Mouse (Mus musculus): ENCODE measurements at regions not wholly inside any gene's neighbourhood (a gene's known extent, or its start where the extent isn't known, plus 50 kb on each side); places are given as distances from the start of the nearest gene placed in this dataset.

DNA sequence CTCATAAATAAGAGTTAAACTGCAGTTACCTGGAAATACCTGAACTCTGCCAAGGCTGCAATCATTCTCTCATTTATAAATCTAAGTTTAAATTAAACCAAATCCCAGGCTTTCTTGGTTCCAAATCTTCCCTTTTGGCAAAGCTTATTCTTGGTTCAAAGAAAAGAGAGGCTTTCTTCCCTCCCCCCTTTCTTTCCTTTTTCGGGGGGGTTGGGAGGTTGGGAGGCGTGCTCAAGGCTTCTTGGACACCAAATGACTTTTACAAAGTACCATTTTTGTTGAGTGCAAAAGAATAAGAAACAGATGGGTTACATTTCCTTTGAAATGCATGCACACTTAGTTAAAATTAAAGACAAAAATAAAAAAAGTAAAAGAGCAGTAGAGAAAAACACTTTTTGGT, 105.4 kb upstream of the Mroh9 start:
- no peak for TF ChIP-seq CTCF (IDR thresholded peaks at IDR 0.05)
- in situ Hi-C loops (cut with MboI; ENCODE audit: low pct_unique_long_range_greater_than_20kb) = no loop called here
- POLR2A ChIA-PET = interaction anchor here (0.7 kb wide), 1 partner anchor 10 kb away, joined by 5 read pairs; no protein-coding TSS in a partner anchor
- CTCF ChIA-PET = no interaction called here
- no peak for ATAC-seq
- no peaks in the 10 kb centered on the region for H3K27me3 ChIP-seq
- DNase-seq (ENCODE audit: low read depth, low spot score) = no peak

DNA sequence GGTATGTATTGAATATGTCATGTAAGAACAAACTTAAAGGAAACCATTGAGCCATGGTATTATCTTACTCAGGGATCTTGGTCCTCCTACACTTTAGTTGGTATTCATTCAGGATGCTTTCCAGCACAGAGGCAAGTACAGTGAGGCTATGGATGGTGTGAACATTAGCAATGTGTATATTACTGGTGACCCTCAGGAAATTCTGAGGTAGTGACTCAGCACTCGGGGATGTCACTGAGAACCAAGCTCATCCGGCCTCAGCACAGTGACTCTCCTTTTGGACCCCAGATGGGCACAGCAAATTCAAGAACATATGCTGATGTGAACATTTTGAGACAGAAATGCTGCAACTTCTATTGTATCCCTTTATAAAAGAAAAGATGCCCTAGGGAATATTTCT, 96.4 kb upstream of the Mroh9 start:
- in situ Hi-C loops (cut with MboI; ENCODE audit: low pct_unique_long_range_greater_than_20kb) = no loop called here
- no peak for TF ChIP-seq CTCF (IDR thresholded peaks at IDR 0.05)
- CTCF ChIA-PET = no interaction called here
- DNase-seq (ENCODE audit: low read depth, low spot score) (no peak), ATAC-seq (no peak)
- H3K27me3 ChIP-seq = no peaks in the 10 kb centered on the region
- POLR2A ChIA-PET = no interaction called here

DNA sequence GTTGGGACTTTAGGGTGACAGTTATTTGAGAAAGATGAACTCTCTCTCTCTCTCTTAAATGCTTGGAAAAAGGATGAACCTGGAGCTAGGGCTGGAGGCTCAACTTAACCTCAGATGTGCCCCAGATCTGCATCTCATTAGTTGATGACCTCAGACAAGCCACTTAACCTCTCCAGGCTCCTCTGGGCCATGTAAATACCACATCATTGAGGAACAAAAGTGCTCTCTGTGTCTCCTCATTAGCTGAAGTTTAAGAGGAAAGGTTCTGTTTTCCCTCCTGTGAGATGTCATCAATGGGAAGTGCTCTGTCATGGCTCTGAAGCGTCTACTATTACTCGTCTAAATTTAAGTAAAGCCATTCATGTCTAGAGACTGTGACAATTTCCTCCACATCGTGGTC, 91.5 kb upstream of the Mroh9 start:
- in situ Hi-C loops (cut with MboI; ENCODE audit: low pct_unique_long_range_greater_than_20kb) = no loop called here
- no peak for DNase-seq (ENCODE audit: low read depth, low spot score)
- H3K27me3 ChIP-seq = no peaks in the 10 kb centered on the region
- ChIA-PET CTCF (no interaction called here), POLR2A (no interaction called here)
- TF ChIP-seq CTCF (IDR thresholded peaks at IDR 0.05) = no peak
- no peak for ATAC-seq

- DNase-seq (ENCODE audit: low read depth, low spot score) (no peak), ATAC-seq (no peak)
- in situ Hi-C loops (cut with MboI; ENCODE audit: low pct_unique_long_range_greater_than_20kb) = no loop called here
- ChIA-PET POLR2A (no interaction called here), CTCF (no interaction called here)
- TF ChIP-seq CTCF (IDR thresholded peaks at IDR 0.05) = no peak
- H3K27me3 ChIP-seq = no peaks in the 10 kb centered on the region
These were observed 81.6 kb upstream of the Mroh9 start for GRCm38 (mm10) chr1:163167051-163167450.

DNA sequence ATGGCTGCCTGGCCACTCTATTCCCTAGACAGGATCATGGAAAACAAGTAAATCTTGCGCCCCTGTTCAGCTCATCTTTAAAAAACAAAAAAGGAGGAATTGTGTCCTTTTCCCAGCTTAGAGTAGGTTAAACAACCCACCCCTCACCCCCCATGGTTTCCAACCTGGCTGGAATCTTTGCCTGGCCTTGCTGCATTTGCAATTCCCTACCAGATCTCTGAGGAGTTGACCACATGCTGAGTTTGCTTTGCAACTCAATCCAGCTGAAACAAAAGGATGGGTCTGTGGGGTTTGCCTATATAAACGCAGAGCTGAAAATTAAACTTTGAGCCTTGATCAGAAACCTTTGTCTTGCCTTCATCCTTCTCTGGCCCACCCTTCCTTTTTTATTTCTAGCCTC, 78.2 kb upstream of the Mroh9 start:
- H3K27me3 ChIP-seq = no peaks in the 10 kb centered on the region
- in situ Hi-C loops (cut with MboI; ENCODE audit: low pct_unique_long_range_greater_than_20kb) = no loop called here
- TF ChIP-seq CTCF (IDR thresholded peaks at IDR 0.05) = no peak
- ChIA-PET CTCF (interaction anchor here (3.1 kb wide), 1 partner anchor 13 kb away, joined by 6 read pairs; no protein-coding TSS in a partner anchor), POLR2A (interaction anchor here (0.6 kb wide), 1 partner anchor 619 kb away, joined by 3 read pairs; no protein-coding TSS in a partner anchor)
- no peak for DNase-seq (ENCODE audit: low read depth, low spot score)
- no peak for ATAC-seq

- no peak for DNase-seq (ENCODE audit: low read depth, low spot score)
- ChIA-PET POLR2A (no interaction called here), CTCF (interaction anchor here (0.9 to 1.2 kb wide), 2 partner anchors 10 to 750 kb away, joined by 4 read pairs; no protein-coding TSS in a partner anchor)
- no peak for TF ChIP-seq CTCF (IDR thresholded peaks at IDR 0.05)
- in situ Hi-C loops (cut with MboI; ENCODE audit: low pct_unique_long_range_greater_than_20kb) = no loop called here
- ATAC-seq = no peak
- H3K27me3 ChIP-seq = no peaks in the 10 kb centered on the region
These were observed 74.4 kb upstream of the Mroh9 start for GRCm38 (mm10) chr1:163159911-163160310.

- ATAC-seq = no peak
- in situ Hi-C loops (cut with MboI; ENCODE audit: low pct_unique_long_range_greater_than_20kb) = no loop called here
- ChIA-PET POLR2A (no interaction called here), CTCF (no interaction called here)
- no peaks in the 10 kb centered on the region for H3K27me3 ChIP-seq
- no peak for DNase-seq (ENCODE audit: low read depth, low spot score)
- no peak for TF ChIP-seq CTCF (IDR thresholded peaks at IDR 0.05)
These were observed 73.0 kb upstream of the Mroh9 start for GRCm38 (mm10) chr1:163158491-163158890.

DNA sequence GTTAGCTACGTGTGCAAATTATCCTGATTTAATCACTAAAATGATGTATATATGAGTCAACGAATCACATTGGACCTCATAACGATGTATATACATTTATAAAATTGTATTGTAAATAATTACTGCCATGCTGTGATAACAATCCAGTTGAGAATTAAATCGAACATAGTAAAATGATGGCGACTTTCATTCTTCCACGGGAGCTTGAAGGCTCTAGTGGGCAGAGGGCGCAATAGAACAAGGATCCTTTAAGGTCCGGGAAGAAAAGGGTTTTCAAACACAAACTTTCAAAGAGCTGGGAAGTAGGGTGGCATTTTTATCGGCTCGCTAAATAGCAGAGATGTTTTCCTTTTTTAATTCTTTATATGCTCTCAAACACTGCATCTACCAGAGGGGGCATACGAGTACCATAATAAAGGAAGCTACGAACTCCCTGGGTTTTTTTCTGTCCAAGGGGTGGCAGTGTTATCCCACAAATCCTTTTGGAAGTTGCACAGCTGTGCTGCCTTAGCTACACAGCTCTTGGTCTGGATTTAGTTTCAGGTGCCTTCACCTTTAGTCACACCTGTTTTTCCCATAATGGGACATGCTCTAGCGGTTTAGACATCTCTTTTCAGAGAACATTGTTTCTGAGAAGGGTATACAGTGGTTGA, 64.9 kb upstream of the Mroh9 start:
- ChIA-PET POLR2A (interaction anchor here (0.6 kb wide), 2 partner anchors 411 to 756 kb away, joined by 3 read pairs; no protein-coding TSS in a partner anchor), CTCF (interaction anchor here (0.6 to 3.0 kb wide), 19 partner anchors 9 to 988 kb away, joined by 3 to 15 read pairs (median 4); no protein-coding TSS in a partner anchor)
- no peak for DNase-seq (ENCODE audit: low read depth, low spot score)
- no peaks in the 10 kb centered on the region for H3K27me3 ChIP-seq
- ATAC-seq = no peak
- TF ChIP-seq CTCF (IDR thresholded peaks at IDR 0.05) = peak; percentile 92
- in situ Hi-C loops (cut with MboI; ENCODE audit: low pct_unique_long_range_greater_than_20kb) = loop anchor here (5.0 kb wide), 1 partner anchor 697 kb away; no protein-coding TSS in a partner anchor

DNA sequence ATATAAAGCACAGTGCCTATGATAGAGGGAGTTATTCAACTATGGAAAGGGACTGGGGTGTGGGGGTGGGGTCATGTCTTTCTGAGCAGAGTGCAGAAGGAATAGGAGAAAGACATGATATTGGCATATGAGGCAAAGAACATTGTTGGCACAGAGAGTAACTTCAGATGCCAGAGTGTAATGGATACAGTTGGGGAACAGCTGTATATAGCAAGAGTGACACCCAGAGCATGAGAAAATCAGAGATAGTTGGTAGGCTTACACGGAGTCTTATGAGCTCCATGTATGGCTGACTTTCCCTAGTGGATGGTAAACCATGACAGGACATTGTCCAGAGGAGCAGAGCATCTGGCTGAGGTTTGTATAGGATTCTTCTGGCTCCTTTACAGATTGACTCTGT, 61.2 kb upstream of the Mroh9 start:
- ChIA-PET CTCF (interaction anchor here (1.1 kb wide), 1 partner anchor 763 kb away, joined by 3 read pairs; no protein-coding TSS in a partner anchor), POLR2A (no interaction called here)
- no peaks in the 10 kb centered on the region for H3K27me3 ChIP-seq
- no peak for TF ChIP-seq CTCF (IDR thresholded peaks at IDR 0.05)
- ATAC-seq (no peak), DNase-seq (ENCODE audit: low read depth, low spot score) (no peak)
- in situ Hi-C loops (cut with MboI; ENCODE audit: low pct_unique_long_range_greater_than_20kb) = loop anchor here (10.0 to 25.0 kb wide), 2 partner anchors 758 to 991 kb away; no protein-coding TSS in a partner anchor

- H3K27me3 ChIP-seq = no peaks in the 10 kb centered on the region
- ATAC-seq (no peak), DNase-seq (ENCODE audit: low read depth, low spot score) (no peak)
- ChIA-PET POLR2A (no interaction called here), CTCF (no interaction called here)
- in situ Hi-C loops (cut with MboI; ENCODE audit: low pct_unique_long_range_greater_than_20kb) = loop anchor here (10.0 to 25.0 kb wide), 2 partner anchors 762 to 994 kb away; no protein-coding TSS in a partner anchor
- no peak for TF ChIP-seq CTCF (IDR thresholded peaks at IDR 0.05)
These were observed 57.6 kb upstream of the Mroh9 start for GRCm38 (mm10) chr1:163143113-163143512.

- ATAC-seq (no peak), DNase-seq (ENCODE audit: low read depth, low spot score) (no peak)
- POLR2A ChIA-PET = no interaction called here
- CTCF ChIA-PET = no interaction called here
- no peaks in the 10 kb centered on the region for H3K27me3 ChIP-seq
- TF ChIP-seq CTCF (IDR thresholded peaks at IDR 0.05) = no peak
- in situ Hi-C loops (cut with MboI; ENCODE audit: low pct_unique_long_range_greater_than_20kb) = loop anchor here (10.0 to 25.0 kb wide), 2 partner anchors 763 to 996 kb away; no protein-coding TSS in a partner anchor
These were observed 56.0 kb upstream of the Mroh9 start for GRCm38 (mm10) chr1:163141471-163141870.

Measured in Patski (cell line).